Mouse (Mus musculus): Measurements from ENCODE around the gene 2410137M14Rik.

2410137M14Rik gene

GRCm38 (mm10) chr17:36948286-36948685 lies 32.8 kb downstream of the 2410137M14Rik start:
- 91% methylated on average over 1 of the region's 1 CpGs for WGBS

GRCm38 (mm10) chr17:36947051-36947819 lies 33.8 kb downstream of the 2410137M14Rik start:
- 2% methylated on average over 62 of the region's 62 CpGs for WGBS

- WGBS: 40% methylated on average over 9 of the region's 9 CpGs
Observed at GRCm38 (mm10) chr17:36944121-36944775, 36.8 kb downstream of the 2410137M14Rik start.

GRCm38 (mm10) chr17:36943691-36944090 lies 37.3 kb downstream of the 2410137M14Rik start:
- WGBS: 34% methylated on average over 5 of the region's 5 CpGs

GRCm38 (mm10) chr17:36942791-36943471 lies 38.1 kb downstream of the 2410137M14Rik start, which contains the start of gene Rnf39:
Gene Rnf39, plus strand, starts transcription at chr17:36942918.
- whole genome bisulfite sequencing: 7% methylated on average over 59 of the region's 59 CpGs

- 27% methylated on average over 10 of the region's 10 CpGs for WGBS
Observed at GRCm38 (mm10) chr17:36942391-36942790, 38.6 kb downstream of the 2410137M14Rik start.

GRCm38 (mm10) chr17:36938056-36938455 lies 43.0 kb downstream of the 2410137M14Rik start:
- 75% methylated on average over 2 of the region's 2 CpGs for WGBS

- WGBS: 61% methylated on average over 2 of the region's 2 CpGs
Observed at GRCm38 (mm10) chr17:36931806-36932205, 49.2 kb downstream of the 2410137M14Rik start.

- WGBS: 56% methylated on average over 4 of the region's 4 CpGs
Observed at GRCm38 (mm10) chr17:36931130-36931529, 49.9 kb downstream of the 2410137M14Rik start.

GRCm38 (mm10) chr17:36930233-36930632 lies 50.8 kb downstream of the 2410137M14Rik start:
- WGBS: 46% methylated on average over 6 of the region's 6 CpGs

- 50% methylated on average over 12 of the region's 12 CpGs for WGBS
Observed at GRCm38 (mm10) chr17:36929236-36929932, 51.7 kb downstream of the 2410137M14Rik start.

All from cerebral cortex, adult 2 months (tissue).